Mouse (Mus musculus) right cerebral cortex, adult 18-20 months (tissue): Measurements from ENCODE around the gene Kcnk2.
A peak's percentile ranks its signal among the peaks of the same experiment; 100 is the strongest.
"Not testable (repeated sequence)": the region's sequence is repeated elsewhere in the genome, so short reads cannot be mapped to it uniquely, and the experiment has no call there.

Source experiments
- DNase-seq: peaks from one replicate; pipeline ENCODE4 v3.0.0; 2022; ENCODE audit warnings: mixed read lengths

Kcnk2 gene

DNA sequence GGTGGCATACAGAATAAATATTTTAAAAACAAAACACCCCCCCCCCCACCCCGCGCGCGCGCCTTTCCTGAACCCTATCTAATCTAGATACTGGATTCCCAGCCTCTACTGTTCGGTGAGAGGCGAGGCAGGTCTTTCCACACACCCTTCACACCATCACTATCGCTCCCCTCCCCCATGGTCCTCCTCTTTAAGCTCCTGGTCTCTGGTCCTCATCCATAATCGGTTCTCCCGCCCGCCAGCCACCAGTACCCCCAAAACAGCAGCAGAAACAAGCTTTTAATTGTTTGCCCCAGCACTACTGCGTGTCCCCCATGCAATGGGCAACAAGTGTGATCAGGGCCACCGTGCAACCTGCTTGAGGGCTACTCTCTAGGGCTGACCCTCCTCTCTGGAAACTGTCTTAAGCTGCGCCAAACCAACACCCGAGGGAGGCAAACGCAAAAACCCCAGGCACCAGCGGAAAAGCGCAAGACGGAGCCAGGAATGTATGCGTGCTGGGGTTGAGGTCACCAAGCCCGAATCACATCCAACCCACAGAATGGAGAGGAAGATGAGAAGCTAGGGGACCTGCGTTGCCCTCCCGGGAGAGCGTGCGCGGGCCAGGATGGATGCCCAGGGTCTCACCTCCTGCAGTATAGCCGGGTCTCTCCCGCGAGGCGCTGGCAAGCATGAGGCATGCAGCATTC, 59.5 kb downstream of the Kcnk2 start:
- DNase-seq = peak; percentile 32

GRCm38 (mm10) chr1:189341381-189341917, 60.6 kb downstream of the Kcnk2 start:
- DNase-seq = no peak

GRCm38 (mm10) chr1:189315896-189316295, 86.2 kb downstream of the Kcnk2 start:
- no peak for DNase-seq

DNA sequence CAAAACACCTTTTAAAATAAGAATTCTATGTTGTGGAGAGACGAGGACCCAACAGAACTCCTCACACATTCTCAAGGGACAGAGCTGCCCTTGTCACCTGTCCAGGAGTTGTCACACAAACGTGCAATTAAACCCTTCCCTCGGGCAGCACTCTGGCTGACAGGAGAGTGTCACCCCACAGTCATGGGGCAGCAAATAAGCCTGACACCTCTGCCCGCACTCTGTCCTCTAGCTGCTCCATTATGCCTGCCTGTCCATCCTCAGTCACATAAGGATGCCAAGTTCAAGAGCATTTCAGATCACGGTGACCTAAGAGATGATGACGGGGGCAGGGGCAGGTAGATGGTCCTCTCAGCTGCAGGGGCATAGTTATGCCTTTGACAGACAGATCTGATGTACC, 87.6 kb downstream of the Kcnk2 start:
- no peak for DNase-seq

GRCm38 (mm10) chr1:189313750-189314149, 88.3 kb downstream of the Kcnk2 start:
- DNase-seq = no peak

DNA sequence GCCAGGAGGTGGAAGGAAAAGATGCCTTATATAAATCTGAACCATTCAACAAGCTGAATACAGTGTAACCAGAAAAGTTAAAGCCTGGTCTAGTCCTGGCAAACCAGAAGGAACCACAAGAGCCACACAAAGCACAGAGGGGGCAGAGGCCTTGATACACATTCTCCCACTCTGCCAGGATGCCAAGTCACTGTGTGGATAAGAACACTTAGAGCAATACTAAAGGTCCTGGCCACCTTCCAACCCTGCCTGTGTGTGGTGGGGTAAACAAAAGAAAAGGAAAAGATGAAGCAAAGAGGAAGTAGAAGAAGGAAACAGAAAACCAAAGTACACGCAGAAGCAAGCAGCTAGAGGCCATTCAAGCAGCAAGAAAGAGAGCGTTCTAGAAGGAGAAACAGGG, 91.9 kb downstream of the Kcnk2 start:
- no peak for DNase-seq

DNA sequence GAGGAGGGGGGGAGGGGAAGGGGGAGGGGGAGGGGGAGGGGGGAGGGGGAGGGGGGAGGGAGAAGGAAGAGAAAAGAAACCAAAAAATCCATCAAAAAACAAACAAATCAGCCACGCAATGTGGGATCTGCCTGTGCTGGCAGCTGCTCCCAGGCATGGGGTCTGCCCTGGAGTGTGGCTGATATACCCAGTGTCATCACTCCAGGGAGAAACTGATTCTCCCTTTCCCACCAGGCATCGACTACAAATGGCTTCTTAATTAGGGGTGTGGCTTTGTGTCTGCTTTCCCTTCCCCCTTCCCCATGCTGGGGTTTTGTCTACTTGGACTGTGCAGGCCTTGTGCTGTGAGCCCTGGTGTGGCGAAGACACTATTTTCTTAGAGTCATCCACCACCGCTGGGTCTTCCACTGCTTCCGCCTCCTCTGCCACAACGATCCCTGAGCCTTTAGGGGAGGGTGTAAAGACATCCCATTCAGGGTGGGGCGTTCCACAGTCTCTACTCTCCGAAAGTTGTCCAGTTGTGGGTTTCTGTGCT, 97.0 kb downstream of the Kcnk2 start:
- DNase-seq = no peak

- no peak for DNase-seq
Observed at GRCm38 (mm10) chr1:189303001-189303400, 99.1 kb downstream of the Kcnk2 start.

DNA sequence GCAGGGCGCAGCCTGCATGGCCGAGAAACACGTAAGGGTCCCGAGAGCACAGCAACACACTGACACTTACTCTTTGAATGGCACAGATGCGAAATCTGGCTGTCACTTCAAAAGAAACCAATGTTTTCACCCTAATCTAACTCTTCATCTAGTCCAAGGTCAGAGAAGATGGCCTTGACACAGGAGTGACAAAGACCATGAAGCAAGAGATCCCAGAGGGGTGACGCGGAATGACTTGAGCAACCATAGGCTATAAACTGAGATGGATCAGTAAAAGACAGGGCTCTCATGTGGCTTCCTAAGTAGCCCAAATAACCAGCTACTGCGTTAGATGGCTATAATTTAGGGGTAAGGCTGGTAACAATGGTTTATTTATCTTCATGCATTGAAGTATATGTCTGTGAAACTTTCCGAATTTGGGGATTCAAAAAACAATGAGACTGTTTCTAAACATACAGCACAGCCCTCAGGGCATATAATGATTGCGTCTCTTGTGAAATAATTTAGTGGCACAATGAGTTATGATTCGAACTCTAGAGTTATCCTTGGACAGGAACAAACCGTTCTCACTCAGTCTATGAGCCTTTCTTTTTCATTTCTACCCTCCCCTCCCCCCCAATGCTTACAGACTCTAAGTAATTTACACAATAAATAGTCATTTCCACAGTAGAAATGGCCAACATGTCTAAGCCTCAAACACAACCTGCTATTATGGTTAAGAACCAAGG, 108.2 kb downstream of the Kcnk2 start:
- DNase-seq = no peak

DNA sequence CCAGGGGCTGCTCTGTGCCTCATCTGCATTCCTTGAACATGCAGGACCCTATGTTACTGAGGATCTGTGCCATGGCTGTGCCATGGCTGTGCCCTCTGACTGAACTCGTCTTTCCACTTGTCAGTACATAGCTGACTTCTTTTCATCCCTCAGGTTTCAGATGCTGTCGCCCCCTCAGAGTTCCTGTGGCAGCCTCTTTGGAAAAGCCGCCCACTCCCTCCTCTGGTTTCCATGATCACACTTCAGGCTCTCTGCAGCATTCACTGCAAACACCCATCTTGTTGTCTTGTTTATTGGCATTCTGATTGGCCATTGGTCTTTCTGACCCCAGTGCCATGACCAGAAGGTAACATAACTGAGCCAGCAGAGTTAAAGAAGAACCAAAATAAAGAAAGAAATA, 111.2 kb downstream of the Kcnk2 start:
- peak; percentile 73 for DNase-seq

DNA sequence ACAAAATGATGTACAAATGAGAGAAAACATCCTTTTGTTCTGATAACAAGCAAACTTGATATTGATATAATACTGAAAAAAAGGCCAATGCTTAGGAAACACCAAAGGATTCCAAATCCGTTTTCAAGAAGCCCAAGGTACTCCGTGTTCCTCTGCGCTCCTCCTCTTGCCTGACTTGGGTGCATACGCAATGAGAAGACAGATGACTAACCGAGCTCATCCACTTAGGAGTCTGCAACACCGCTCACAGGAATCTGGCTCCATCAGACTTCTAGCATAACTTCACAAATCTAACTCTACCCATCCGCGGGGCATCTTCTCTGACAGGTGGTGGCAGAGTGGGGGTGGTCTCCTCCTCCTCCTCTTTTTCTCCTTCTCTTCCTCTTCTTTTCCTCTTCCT, 113.1 kb downstream of the Kcnk2 start:
- DNase-seq = peak; percentile 36

GRCm38 (mm10) chr1:189272281-189272680, 129.8 kb downstream of the Kcnk2 start:
- DNase-seq = no peak

DNA sequence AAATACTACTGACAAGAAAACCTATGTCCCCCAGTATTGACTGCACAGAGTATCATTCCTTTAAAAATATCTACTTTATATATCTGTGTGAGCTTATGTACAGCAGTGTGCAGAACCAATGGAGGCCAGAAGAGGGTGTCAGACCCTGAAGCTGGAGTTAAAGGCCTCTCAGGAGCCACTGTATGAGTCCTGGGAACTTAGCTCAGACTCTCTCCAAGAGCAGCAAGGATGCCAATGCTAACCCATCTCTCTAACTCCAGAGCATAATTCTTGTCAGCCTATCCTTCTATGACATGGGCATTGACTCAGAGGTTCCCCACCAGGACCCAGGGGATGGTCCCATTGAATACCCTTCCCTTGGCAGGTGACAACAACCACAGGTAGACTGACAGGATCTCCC, 148.4 kb downstream of the Kcnk2 start:
- no peak for DNase-seq

GRCm38 (mm10) chr1:189253207-189253606, 148.9 kb downstream of the Kcnk2 start:
- no peak for DNase-seq

DNA sequence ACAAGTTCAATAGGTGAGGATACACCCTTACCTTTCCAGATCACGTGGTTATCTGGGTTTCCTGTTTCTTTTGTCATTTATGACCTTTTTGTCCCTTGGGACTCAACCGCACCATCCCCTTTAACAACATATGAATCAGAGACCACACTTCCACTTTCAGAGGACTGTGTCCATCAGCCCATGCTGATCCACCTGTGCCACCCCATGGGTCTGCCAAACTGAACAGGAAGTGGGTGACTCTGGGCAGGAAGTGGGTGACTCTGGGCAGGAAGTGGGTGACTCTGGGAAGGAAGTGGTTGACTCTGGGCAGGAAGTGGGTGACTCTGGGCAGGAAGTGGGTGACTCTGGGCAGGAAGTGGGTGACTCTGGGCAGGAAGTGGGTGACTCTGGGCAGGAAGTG, 158.9 kb downstream of the Kcnk2 start:
- not testable (repeated sequence) for DNase-seq

DNA sequence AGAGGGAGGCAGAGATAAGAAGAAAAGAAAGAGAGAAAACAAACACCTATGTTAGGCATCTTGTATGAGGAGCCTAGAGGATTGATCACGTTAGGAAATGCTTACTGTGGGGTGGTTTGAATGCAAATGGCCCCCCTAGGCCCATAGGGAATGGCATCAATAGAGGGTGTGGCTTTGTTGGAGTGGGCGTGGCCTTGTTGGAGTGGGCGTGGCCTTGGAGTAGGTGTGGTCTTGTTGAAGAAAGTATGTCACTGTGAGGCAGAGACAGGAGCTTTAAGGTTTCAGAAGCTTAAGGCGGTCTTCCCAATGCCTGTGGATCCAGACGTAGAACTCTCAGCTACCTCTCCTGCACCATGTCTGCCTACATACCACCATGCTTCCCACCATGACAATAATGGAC, 166.8 kb downstream of the Kcnk2 start:
- DNase-seq = no peak

GRCm38 (mm10) chr1:189232829-189233228, 169.2 kb downstream of the Kcnk2 start:
- no peak for DNase-seq

- peak; percentile 88 for DNase-seq
Observed at GRCm38 (mm10) chr1:189228222-189229084, 173.6 kb downstream of the Kcnk2 start.

GRCm38 (mm10) chr1:189227479-189227878, 174.6 kb downstream of the Kcnk2 start:
- no peak for DNase-seq

DNA sequence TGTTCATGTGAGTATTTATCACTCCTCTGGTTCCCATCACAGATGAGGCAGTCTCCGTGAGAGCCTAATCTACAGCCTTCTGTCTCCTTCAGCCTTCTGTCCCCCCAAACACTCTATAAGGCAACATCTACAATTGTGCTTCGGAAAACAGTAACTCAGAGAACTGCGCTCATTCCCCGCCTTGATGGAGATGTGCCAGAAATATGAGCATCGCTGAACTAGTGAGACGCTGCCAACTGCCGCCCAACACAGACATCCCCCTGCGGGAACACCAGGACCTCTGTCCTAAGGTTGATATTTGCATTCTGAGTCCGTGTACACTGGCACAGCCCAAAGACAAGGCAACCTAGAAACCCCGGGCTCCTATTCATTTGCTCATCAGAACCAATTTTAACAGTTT, 183.0 kb downstream of the Kcnk2 start:
- no peak for DNase-seq

DNA sequence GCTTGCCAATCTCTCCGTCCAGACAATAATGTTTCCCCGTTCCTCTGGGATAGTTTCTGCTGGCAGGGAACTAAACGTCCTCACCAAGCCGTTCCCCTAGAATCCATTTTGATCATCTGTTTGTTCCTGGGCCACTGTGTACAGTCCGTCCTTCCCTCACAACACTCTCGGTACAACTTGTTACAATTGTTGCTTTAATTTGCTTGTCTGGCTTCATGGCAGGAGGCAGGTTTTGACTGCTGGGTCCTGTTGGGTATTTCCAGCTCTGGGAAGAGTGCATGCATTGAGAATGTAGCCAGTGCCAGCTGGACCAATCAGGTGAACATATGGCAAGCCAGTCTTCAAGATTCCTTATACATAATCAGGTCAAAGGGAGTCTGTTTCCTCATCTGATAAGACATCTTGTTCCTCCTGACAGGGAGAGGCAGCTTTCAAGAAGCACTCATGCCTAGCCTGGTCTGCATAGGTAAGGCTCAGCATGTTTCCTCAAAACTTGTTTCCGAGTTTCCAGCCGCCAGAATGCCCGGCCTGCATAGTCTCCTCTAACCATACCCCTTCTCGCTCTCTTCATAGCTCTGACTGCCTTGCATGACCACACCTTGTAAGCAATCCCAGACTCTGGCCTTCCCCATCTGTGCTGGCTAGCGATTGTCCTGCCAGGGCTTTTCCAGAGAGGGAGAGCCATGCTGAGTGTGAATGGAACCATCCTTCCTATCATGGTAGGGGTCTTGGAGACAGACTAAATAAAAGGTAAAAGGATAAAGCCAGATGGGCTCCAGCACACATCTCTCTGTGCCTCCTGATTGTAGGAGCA, 184.1 kb downstream of the Kcnk2 start:
- peak; percentile 35 for DNase-seq

- no peak for DNase-seq
Observed at GRCm38 (mm10) chr1:189215131-189215530, 186.9 kb downstream of the Kcnk2 start.
